Mouse (Mus musculus) intestine, embryonic 15.5 days (tissue): ENCODE measurements at regions not wholly inside any gene's neighbourhood (a gene's known extent, or its start where the extent isn't known, plus 50 kb on each side); places are given as distances from the start of the nearest gene placed in this dataset.

Experiments used
- ATAC-seq: fragments of 200-750 bp; cut with Nextera tagmentation; 2 replicates; pipeline ENCODE4 v1.8.0; 2017; ENCODE audit warnings: moderate TSS enrichment, moderate library complexity
- H3K27ac ChIP-seq: fragments of 300-500 bp; sonication (generic); 2 replicates; pipeline ENCODE4 v1.5.1; 2015; ENCODE audit warnings: mild to moderate bottlenecking, inconsistent platforms
- H3K27me3 ChIP-seq: fragments of 300-500 bp; sonication (generic); replicated peaks from 2 replicates; pipeline ENCODE4 v1.6.1; 2015; ENCODE audit warnings: inconsistent platforms
- H3K36me3 ChIP-seq: fragments of 300-500 bp; sonication (generic); 2 replicates; pipeline ENCODE4 v1.6.1; 2015; ENCODE audit warnings: inconsistent platforms
- H3K4me1 ChIP-seq: fragments of 300-500 bp; sonication (generic); replicated peaks from 2 replicates; pipeline ENCODE4 v1.6.1; 2015; ENCODE audit warnings: inconsistent platforms
- H3K4me2 ChIP-seq: fragments of 300-500 bp; sonication (generic); replicated peaks from 2 replicates; pipeline ENCODE4 v1.6.1; 2015; ENCODE audit warnings: mild to moderate bottlenecking, inconsistent platforms
- H3K4me3 ChIP-seq: fragments of 300-500 bp; sonication (generic); replicated peaks from 2 replicates; pipeline ENCODE4 v1.5.1; 2015; ENCODE audit warnings: inconsistent platforms
- H3K9ac ChIP-seq: fragments of 300-500 bp; sonication (generic); 2 replicates; pipeline ENCODE4 v1.6.1; 2015; ENCODE audit warnings: inconsistent platforms
- H3K9me3 ChIP-seq: fragments of 300-500 bp; sonication (generic); 2 replicates; pipeline ENCODE4 v1.6.1; 2016; ENCODE audit warnings: inconsistent platforms
- WGBS: fragments of 180-500 bp; shearing (Covaris S2); methylation state at CpG from one replicate; pipeline ENCODE4 v1.1.7; 2015; 5-methylcytosine and 5-hydroxymethylcytosine counted together

DNA sequence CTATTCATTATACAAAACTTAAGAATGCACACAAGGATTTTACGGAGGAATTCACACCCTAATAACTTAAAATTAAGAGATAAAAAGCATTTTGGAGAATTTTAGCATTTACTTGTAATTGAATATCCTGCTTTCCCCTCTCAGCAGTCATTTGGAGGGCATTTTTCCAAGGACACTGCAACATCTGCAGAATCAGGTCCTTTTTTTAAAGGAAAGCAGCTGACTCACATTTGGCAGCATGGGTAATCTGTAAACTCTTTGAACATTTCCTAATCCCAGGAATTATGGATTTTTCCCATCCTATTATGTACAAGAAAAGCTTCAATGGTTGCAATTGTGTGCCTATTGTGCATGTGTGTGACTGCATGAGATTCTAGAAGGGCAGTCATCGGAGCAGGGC lies 112.0 kb downstream of the Gm19410 start:
- Histone ChIP-seq H3K9ac (no peak overlapping the region), H3K36me3 (no peaks in the 10 kb centered on the region), H3K4me1 (peaks cover under 1% of the 10 kb centered on the region; the same call in 1 of the 2 replicates), H3K27me3 (no peaks in the 10 kb centered on the region), H3K27ac (no peak overlapping the region), H3K4me2 (no peak overlapping the region), H3K9me3 (no peaks in the 10 kb centered on the region), H3K4me3 (no peak overlapping the region)
- WGBS, result 92% methylated on average over 2 of the region's 2 CpGs
- no peak for ATAC-seq

DNA sequence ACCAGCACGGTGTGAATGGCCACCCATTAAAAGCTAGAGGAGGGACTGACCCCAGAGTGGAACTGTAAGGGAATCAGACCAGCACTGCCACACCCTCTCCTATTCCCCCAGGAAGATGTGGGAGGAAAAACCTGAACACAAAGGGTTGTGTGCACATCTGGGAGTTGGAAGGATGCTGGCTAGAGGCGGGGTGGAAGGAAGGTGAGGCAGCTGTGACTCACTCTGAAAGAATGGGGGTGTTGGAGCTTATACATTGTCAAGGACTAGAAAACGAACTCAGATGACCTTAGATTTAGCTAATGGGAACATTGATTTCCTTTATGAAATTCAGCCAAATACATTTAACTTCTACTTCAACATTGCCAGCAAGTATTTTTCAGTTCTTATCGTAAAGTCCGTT lies 116.2 kb downstream of the Gm19410 start:
- WGBS, result 52% methylated on average over 5 of the region's 5 CpGs
- ATAC-seq, result 0 out of 2 replicates have a peak, but pooled peaks have one; percentile 20

DNA sequence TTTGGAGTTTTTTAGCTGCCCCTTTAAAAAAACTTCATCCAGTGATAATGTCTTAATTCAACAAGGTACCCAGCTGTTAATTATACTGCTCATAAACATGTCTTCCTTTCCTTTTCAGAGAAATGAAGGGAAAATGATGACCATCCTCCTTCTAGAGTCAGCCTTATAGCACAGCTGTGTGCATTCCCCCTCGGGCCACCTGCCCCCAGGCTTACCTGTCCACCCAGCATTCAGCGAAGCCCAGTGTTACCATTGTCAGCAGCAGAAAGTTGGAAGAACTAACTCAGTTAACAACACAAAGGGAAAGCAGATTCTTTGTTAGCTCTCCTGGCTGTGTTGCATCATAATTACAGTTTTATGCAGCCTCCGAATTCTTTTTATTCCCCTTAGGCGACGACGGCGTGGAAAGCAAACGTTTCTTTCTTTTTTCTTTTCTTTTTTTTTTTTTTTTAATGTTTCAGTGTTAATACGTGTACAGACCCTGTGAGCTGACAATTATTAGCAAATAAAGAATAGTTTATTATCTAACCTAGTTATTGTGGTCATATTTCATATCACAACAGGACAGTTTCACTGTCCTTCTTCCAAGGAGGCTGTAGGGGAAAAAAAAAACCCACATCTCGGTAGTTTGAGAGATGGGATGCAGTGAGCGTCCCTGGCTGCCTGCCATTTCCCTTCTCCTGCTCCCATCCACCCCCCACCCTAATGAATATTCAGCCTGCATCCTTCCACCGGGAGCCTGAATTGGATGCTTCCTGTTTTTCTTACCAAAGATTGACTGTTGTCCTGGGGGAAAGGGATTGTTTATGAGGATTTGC lies 117.3 kb downstream of the Gm19410 start:
- H3K27ac ChIP-seq, result no peak overlapping the region; the same call in 1 of the 2 replicates
- no peaks in the 10 kb centered on the region for H3K9me3 ChIP-seq
- 36% methylated on average over 12 of the region's 12 CpGs for WGBS
- no peak overlapping the region for H3K4me3 ChIP-seq
- no peak overlapping the region for H3K9ac ChIP-seq
- H3K36me3 ChIP-seq, result no peaks in the 10 kb centered on the region
- ATAC-seq, result 0 out of 2 replicates have a peak, but pooled peaks have one; percentile 36
- peaks cover 3% of the 10 kb centered on the region; the same call in 1 of the 2 replicates for H3K4me1 ChIP-seq
- H3K4me2 ChIP-seq, result no peak overlapping the region
- H3K27me3 ChIP-seq, result no peaks in the 10 kb centered on the region

More for the DNA sequence above, 116.2 kb downstream of the Gm19410 start:
- no peak overlapping the region for H3K9ac ChIP-seq
- H3K27me3 ChIP-seq, result no peaks in the 10 kb centered on the region
- H3K9me3 ChIP-seq, result no peaks in the 10 kb centered on the region
- no peaks in the 10 kb centered on the region for H3K36me3 ChIP-seq
- H3K4me2 ChIP-seq, result no peak overlapping the region
- H3K4me3 ChIP-seq, result no peak overlapping the region
- peaks cover 3% of the 10 kb centered on the region; the same call in 1 of the 2 replicates for H3K4me1 ChIP-seq
- H3K27ac ChIP-seq, result no peak overlapping the region

DNA sequence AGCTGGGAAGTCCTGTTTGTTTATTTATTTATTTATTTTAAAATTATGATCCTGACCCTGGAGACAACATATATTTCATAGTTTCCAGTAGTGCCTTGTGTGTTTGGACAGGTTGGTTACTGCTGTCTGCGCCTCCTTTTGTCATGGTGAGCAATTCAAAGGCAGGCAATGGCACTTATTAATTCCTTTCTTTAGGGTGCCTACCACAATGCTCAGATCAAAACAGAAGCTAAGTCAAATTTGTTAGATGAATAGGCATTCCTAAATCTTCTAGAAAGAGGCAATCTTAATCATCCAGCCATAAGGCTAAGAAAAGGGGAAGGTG lies 117.8 kb downstream of the Gm19410 start:
- Histone ChIP-seq H3K9ac (no peak overlapping the region), H3K27ac (no peak overlapping the region), H3K9me3 (no peaks in the 10 kb centered on the region), H3K36me3 (no peaks in the 10 kb centered on the region), H3K4me2 (no peak overlapping the region), H3K27me3 (no peaks in the 10 kb centered on the region), H3K4me3 (no peak overlapping the region), H3K4me1 (peaks cover 3% of the 10 kb centered on the region; the same call in 1 of the 2 replicates)
- 60% methylated on average over 1 of the region's 1 CpGs for WGBS
- ATAC-seq, result no peak

DNA sequence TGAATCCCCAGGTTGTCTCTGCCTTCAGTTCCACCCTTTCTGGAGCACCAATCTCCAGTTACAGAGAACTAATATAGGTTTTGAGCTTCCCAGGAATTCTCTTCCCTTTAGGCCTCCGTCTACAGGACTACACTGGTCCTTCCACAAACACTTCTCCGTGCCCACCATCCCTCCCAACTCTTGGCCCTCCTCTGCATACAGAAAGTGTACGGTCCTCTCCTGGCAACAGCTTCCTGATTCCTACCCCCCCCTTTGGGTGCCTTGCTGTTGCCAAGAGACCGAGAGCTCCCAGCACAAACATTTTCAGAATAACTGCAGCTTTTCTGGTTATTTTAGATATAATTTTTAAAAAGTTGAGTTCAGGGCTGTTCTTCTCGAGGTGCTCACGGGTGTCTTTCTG lies 119.0 kb downstream of the Gm19410 start:
- Histone ChIP-seq H3K9ac (no peak overlapping the region), H3K36me3 (no peaks in the 10 kb centered on the region), H3K27ac (no peak overlapping the region), H3K27me3 (no peaks in the 10 kb centered on the region), H3K4me2 (no peak overlapping the region), H3K4me1 (peaks cover 3% of the 10 kb centered on the region; the same call in 1 of the 2 replicates), H3K9me3 (no peaks in the 10 kb centered on the region), H3K4me3 (no peak overlapping the region)
- ATAC-seq, result no peak
- WGBS, result 49% methylated on average over 6 of the region's 6 CpGs

DNA sequence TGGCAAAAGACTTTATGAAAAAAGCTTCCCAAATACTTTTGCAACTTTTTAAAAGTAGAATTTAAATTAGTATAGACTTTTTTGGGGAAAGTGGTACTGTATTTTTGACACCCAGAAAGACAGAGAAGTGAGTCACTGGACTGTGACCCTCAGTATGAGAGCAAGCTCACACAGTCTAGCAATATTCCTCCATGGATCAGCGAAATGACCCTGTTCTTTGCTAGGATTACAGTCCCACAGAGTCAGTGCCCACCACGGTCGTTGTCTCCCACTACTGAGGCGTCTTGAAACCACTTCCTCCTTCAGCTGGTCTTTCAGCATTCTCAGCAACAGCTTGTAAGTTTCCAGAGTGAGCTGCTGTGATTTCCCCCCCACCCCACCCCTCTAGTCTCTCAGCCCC lies 124.5 kb downstream of the Gm19410 start:
- H3K27me3 ChIP-seq, result no peaks in the 10 kb centered on the region
- no peaks in the 10 kb centered on the region for H3K4me1 ChIP-seq
- no peak overlapping the region for H3K4me3 ChIP-seq
- H3K36me3 ChIP-seq, result no peaks in the 10 kb centered on the region
- no peak overlapping the region for H3K9ac ChIP-seq
- no peak for ATAC-seq
- H3K9me3 ChIP-seq, result no peaks in the 10 kb centered on the region
- H3K27ac ChIP-seq, result no peak overlapping the region
- WGBS, result 58% methylated on average over 4 of the region's 4 CpGs
- no peak overlapping the region for H3K4me2 ChIP-seq

DNA sequence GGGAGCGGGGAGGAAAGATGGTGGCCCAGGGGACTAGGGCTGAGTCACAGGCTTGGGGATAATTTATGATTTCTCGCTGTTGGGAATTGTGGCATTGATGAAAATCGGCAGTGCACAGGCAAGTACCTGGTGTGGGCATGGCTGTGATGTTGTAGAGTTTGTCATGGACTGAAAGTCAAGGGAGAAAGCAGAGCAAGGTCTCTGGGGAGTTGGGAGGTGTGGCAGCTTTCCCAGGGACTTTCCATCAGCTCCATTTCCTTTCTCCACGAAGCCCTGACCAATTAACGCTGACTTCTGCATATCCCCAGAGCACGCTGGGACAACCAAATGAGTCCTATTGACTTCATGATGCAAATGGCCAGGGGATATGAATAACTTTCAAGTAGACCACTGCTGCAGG lies 126.2 kb downstream of the Gm19410 start:
- 83% methylated on average over 6 of the region's 6 CpGs for WGBS
- ATAC-seq, result no peak
- H3K4me1 ChIP-seq, result no peaks in the 10 kb centered on the region
- H3K9ac ChIP-seq, result no peak overlapping the region
- no peaks in the 10 kb centered on the region for H3K36me3 ChIP-seq
- no peak overlapping the region for H3K27ac ChIP-seq
- H3K4me2 ChIP-seq, result no peak overlapping the region
- no peaks in the 10 kb centered on the region for H3K27me3 ChIP-seq
- no peaks in the 10 kb centered on the region for H3K9me3 ChIP-seq
- no peak overlapping the region for H3K4me3 ChIP-seq

DNA sequence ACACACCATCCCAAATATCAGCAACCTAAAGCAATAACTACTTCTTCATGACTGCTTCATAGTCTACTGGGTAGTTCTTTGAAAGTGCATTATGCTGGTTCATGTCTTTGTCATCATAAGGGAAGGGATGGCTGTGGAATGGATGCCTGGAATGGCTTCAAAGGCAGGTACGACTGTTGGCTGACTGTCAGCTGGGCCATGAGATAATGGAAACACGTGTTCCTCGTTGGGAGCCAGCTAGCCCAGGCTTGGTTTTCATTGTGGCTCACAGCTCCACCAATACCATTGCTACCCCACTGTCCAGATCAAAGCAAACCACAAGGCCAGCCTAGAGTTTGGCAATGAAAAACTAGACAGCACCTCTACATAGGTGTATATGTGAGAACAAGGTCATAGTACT lies 132.9 kb downstream of the Gm19410 start:
- H3K9ac ChIP-seq, result no peak overlapping the region
- no peak overlapping the region for H3K4me3 ChIP-seq
- H3K4me1 ChIP-seq, result no peaks in the 10 kb centered on the region
- no peaks in the 10 kb centered on the region for H3K36me3 ChIP-seq
- H3K4me2 ChIP-seq, result no peak overlapping the region
- no peak for ATAC-seq
- H3K27me3 ChIP-seq, result no peaks in the 10 kb centered on the region
- no peak overlapping the region for H3K27ac ChIP-seq
- H3K9me3 ChIP-seq, result no peaks in the 10 kb centered on the region
- 85% methylated on average over 3 of the region's 3 CpGs for WGBS

DNA sequence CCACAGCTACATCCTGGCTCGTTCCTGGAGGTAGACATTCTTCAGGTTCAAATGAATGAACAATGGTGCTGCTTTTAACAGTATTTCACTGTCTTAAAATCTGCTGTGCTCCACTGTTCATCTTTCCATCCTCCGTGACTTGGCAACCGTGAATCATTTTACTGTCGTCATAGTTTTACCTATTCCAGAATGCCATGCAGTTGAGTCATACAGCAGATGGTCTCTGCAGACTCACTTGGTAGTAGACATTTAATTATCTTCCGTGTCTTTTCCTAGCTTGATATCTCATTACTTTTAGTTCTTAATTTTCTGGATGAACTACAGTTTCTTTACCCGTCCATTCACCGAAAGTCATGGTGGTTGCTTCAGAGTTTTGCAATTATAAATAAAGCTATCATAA lies 135.9 kb downstream of the Gm19410 start:
- no peaks in the 10 kb centered on the region for H3K4me1 ChIP-seq
- no peak for ATAC-seq
- no peaks in the 10 kb centered on the region for H3K36me3 ChIP-seq
- no peaks in the 10 kb centered on the region for H3K27me3 ChIP-seq
- WGBS, result 85% methylated on average over 7 of the region's 7 CpGs
- no peak overlapping the region for H3K27ac ChIP-seq
- H3K9ac ChIP-seq, result no peak overlapping the region
- H3K4me3 ChIP-seq, result no peak overlapping the region
- H3K4me2 ChIP-seq, result no peak overlapping the region
- H3K9me3 ChIP-seq, result no peaks in the 10 kb centered on the region

DNA sequence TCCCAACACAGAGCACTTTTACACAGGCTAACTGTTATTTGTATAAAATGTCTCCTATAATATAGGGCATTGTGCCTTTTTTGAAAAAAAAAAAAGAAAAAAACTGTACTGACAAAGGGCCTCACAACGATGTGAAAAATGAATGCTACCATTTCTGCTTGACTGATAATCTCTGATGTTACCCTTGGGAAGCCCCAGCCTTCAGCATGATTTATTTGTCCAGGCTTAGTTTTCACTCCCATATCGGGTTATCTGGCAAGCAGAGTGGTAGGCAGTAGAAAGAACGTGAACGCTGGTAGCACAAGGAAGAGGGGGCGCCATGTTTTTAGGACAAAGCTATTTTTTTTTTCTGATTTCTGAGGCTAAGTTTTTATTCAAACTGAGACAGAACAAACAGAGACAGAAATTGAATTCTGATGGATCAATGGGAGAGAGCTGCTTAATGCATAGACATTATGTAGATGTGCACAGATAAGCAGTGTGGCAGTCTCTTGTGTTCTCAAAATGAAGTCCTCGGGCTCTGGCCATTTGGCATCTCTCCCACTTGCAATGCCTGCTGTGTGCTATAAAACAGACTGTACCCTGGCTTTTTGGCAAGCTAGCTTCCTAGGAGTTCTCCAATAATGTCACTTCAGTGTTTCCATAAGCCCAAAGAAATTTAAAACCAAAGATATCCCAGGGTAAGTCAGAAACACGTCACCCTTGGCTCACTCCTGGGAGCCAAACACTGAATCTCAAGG lies 139.3 kb downstream of the Gm19410 start:
- WGBS, result 66% methylated on average over 7 of the region's 7 CpGs
- Histone ChIP-seq H3K4me3 (no peak overlapping the region), H3K9me3 (no peaks in the 10 kb centered on the region), H3K27ac (no peak overlapping the region), H3K9ac (no peak overlapping the region), H3K4me2 (no peak overlapping the region), H3K27me3 (no peaks in the 10 kb centered on the region), H3K4me1 (no peaks in the 10 kb centered on the region), H3K36me3 (no peaks in the 10 kb centered on the region)
- ATAC-seq, result no peak

DNA sequence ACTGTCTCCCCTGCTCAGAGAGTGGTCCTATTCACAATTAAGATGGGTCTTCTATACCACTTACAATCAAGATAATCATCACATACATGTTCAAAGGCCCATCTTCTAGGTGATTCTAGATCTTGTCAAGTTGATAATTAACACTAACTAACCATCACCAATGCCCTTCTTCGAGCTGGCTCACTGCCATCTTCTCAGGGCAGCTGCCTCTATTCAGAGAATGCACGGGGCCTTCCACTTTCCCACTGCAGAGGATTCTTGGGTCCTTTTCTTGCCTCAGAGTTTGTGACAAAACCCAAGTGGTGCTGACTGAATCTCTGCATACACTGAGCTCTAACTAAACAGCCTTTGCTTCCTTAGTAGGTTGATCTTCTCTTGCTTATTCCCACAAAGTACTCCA lies 142.4 kb downstream of the Gm19410 start:
- H3K4me1 ChIP-seq, result no peaks in the 10 kb centered on the region
- H3K27ac ChIP-seq, result no peak overlapping the region
- no peaks in the 10 kb centered on the region for H3K27me3 ChIP-seq
- no peak for ATAC-seq
- H3K4me2 ChIP-seq, result no peak overlapping the region
- no peaks in the 10 kb centered on the region for H3K36me3 ChIP-seq
- 84% methylated on average over 2 of the region's 2 CpGs for WGBS
- no peak overlapping the region for H3K4me3 ChIP-seq
- no peak overlapping the region for H3K9ac ChIP-seq
- no peaks in the 10 kb centered on the region for H3K9me3 ChIP-seq

DNA sequence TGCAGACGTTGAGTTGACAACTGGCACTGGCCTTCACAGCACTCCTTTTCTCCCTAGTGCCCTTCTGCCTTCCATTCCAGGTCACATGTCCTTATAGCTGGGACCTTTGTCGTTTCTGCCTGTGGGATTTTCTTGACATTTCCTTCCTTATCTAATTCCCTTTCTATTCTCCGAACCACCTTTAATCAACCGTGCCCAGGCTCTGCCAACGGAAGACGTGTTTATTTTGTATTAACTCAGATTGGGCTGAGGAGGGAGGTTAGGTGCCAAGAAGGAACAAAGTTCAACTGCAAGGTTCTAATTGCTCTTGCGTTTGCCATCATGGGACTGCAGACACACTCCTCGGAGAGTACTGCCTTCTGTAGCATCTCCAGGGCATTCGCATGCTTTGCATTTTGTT lies 146.7 kb downstream of the Gm19410 start:
- H3K9ac ChIP-seq, result no peak overlapping the region
- no peaks in the 10 kb centered on the region for H3K27me3 ChIP-seq
- H3K4me2 ChIP-seq, result no peak overlapping the region
- ATAC-seq, result peak; percentile 68
- no peaks in the 10 kb centered on the region for H3K4me1 ChIP-seq
- WGBS, result 54% methylated on average over 9 of the region's 9 CpGs
- H3K4me3 ChIP-seq, result no peak overlapping the region
- no peaks in the 10 kb centered on the region for H3K9me3 ChIP-seq
- H3K36me3 ChIP-seq, result no peaks in the 10 kb centered on the region
- no peak overlapping the region for H3K27ac ChIP-seq
